In genomic region chr15:84214476-84214875, GRCm38 (mm10) we compare ENCODE assay signal across 23 mouse cellular contexts. TPM values are rescaled to one million over a fixed set of nuclear protein-coding genes. Genes with fewer than 3 reads are reported as not detected.
A peak's percentile ranks its signal among the peaks of the same experiment; 100 is the strongest.
DNase-seq lines count a peak whose midpoint lies in the region; ATAC-seq and TF ChIP-seq lines count a peak whose summit lies in the region.
"Had no signal": no experiment of that assay in that cellular context is flagged by ENCODE, and none has a peak within 500 bp of the region (broad histone marks: within the 10 kb centered on the region; RNA-seq: fewer than 3 reads in every experiment).

No protein-coding gene starts in this region.

- peaks cover 51% of the 10 kb centered on the region for H3K36me3 ChIP-seq in hindbrain, embryonic 10.5 days
- peaks cover 20% of the 10 kb centered on the region for H3K36me3 ChIP-seq in hindbrain, embryonic 12.5 days
- peaks cover 15% of the 10 kb centered on the region for H3K36me3 ChIP-seq in kidney, postnatal 0 days (ENCODE audit: insufficient read depth, low read length)
- peaks cover 54% of the 10 kb centered on the region for H3K36me3 ChIP-seq in embryonic facial prominence, embryonic 10.5 days (replicated peaks)

- H3K4me3 ChIP-seq in gastrocnemius, adult 2 months: no peak overlapping the region
- H3K4me3 ChIP-seq in hindbrain, embryonic 10.5 days: no peak overlapping the region
- H3K4me3 ChIP-seq in hindbrain, embryonic 12.5 days: no peak overlapping the region
- H3K4me3 ChIP-seq in kidney, postnatal 0 days (replicated peaks; ENCODE audit: low read depth, low read length): no peak overlapping the region
- no peak overlapping the region for H3K4me3 ChIP-seq in embryonic facial prominence, embryonic 10.5 days
- H3K4me3 ChIP-seq: embryonic facial prominence, embryonic 12.5 days; forebrain, embryonic 15.5 days; heart, embryonic 13.5 days had no signal

- peak overlapping the region; percentile 85 for H3K27ac ChIP-seq in gastrocnemius, adult 2 months
- peak overlapping the region; percentile 56; the same call in 1 of the 2 replicates for H3K27ac ChIP-seq in hindbrain, embryonic 10.5 days
- no peak overlapping the region; the same call in 1 of the 2 replicates for H3K27ac ChIP-seq in hindbrain, embryonic 12.5 days
- 0 out of 2 replicates have a peak overlapping the region, but pooled peaks have one; percentile 13 for H3K27ac ChIP-seq in kidney, postnatal 0 days
- peak overlapping the region; percentile 65 for H3K27ac ChIP-seq in embryonic facial prominence, embryonic 10.5 days (replicated peaks)
- H3K27ac ChIP-seq: embryonic facial prominence, embryonic 12.5 days; forebrain, embryonic 15.5 days; heart, embryonic 13.5 days; hindbrain, embryonic 14.5 days had no signal

- H3K9ac ChIP-seq in hindbrain, embryonic 12.5 days: no peak overlapping the region
- no peak overlapping the region for H3K9ac ChIP-seq in kidney, postnatal 0 days (ENCODE audit: low read depth, low read length)
- H3K9ac ChIP-seq: embryonic facial prominence, embryonic 12.5 days; forebrain, embryonic 15.5 days; heart, embryonic 13.5 days; hindbrain, embryonic 14.5 days had no signal

- no peak for ATAC-seq in hindbrain, embryonic 12.5 days (ENCODE audit: low FRiP score)
- no peak for ATAC-seq in kidney, postnatal 0 days (replicated peaks; ENCODE audit: low FRiP score, low read depth)
- ATAC-seq: CD4-positive, CD25-positive, alpha-beta regulatory T cell, adult 4 months; forebrain, embryonic 15.5 days had no signal

- 79% methylated on average over 7 of the region's 7 CpGs for WGBS in hindbrain, embryonic 10.5 days
- WGBS in hindbrain, embryonic 12.5 days: 78% methylated on average over 7 of the region's 7 CpGs
- WGBS in kidney, postnatal 0 days: 45% methylated on average over 7 of the region's 7 CpGs
- WGBS in embryonic facial prominence, embryonic 10.5 days: 74% methylated on average over 7 of the region's 7 CpGs

- peak; percentile 63 for DNase-seq in gastrocnemius, adult 2 months
- no peak for DNase-seq in gastrocnemius, adult 18-20 months (ENCODE audit: low spot score)
- no peak for DNase-seq in hindbrain, embryonic 10.5 days (ENCODE audit: low spot score)
- DNase-seq in kidney, postnatal 0 days (ENCODE audit: low spot score): no peak
- DNase-seq in kidney, adult 8-10 months: no peak
- DNase-seq in embryonic facial prominence, embryonic 10.5 days (ENCODE audit: low spot score): no peak
- DNase-seq in left cerebral cortex, adult 8-10 months (ENCODE audit: low spot score in 2 of 2): no peak
- DNase-seq: adrenal gland, postnatal 10 days; B cell, adult 2 months; cerebellum, adult 11 months; cerebellum, adult 8-10 months; cerebellum, postnatal 14 days; gastrocnemius, postnatal 36 days; heart, adult 18-20 months; heart, postnatal 36 days had no signal

- H3K4me2 ChIP-seq in hindbrain, embryonic 12.5 days (replicated peaks): no peak overlapping the region
- no peak overlapping the region for H3K4me2 ChIP-seq in kidney, postnatal 0 days (ENCODE audit: low read length)
- H3K4me2 ChIP-seq: embryonic facial prominence, embryonic 12.5 days; forebrain, embryonic 15.5 days; heart, embryonic 13.5 days; hindbrain, embryonic 14.5 days had no signal

- H3K4me1 ChIP-seq in hindbrain, embryonic 10.5 days (replicated peaks): peaks cover 87% of the 10 kb centered on the region
- peaks cover 65% of the 10 kb centered on the region for H3K4me1 ChIP-seq in hindbrain, embryonic 12.5 days
- H3K4me1 ChIP-seq in kidney, postnatal 0 days (replicated peaks; ENCODE audit: insufficient read depth, low read length): peaks cover 26% of the 10 kb centered on the region
- peaks cover 79% of the 10 kb centered on the region for H3K4me1 ChIP-seq in embryonic facial prominence, embryonic 10.5 days

- intact Hi-C loops in gastrocnemius, adult 2 months (cut with DNase I): loop anchor here (2.0 kb wide), 1 partner anchor 36 kb away; no protein-coding TSS in a partner anchor

- no peaks in the 10 kb centered on the region for H3K27me3 ChIP-seq in hindbrain, embryonic 10.5 days (ENCODE audit: insufficient read depth, poor library complexity, severe bottlenecking)
- H3K27me3 ChIP-seq in hindbrain, embryonic 12.5 days: no peaks in the 10 kb centered on the region
- no peaks in the 10 kb centered on the region for H3K27me3 ChIP-seq in kidney, postnatal 0 days (ENCODE audit: insufficient read depth, low read length)
- no peaks in the 10 kb centered on the region for H3K27me3 ChIP-seq in embryonic facial prominence, embryonic 10.5 days (replicated peaks; ENCODE audit: low read depth, poor library complexity, severe bottlenecking)
- H3K27me3 ChIP-seq: embryonic facial prominence, embryonic 12.5 days; forebrain, embryonic 15.5 days; heart, embryonic 13.5 days had no signal

- no peak for TF ChIP-seq CTCF in gastrocnemius, adult 2 months (IDR thresholded peaks at IDR 0.05)
- TF ChIP-seq CTCF in kidney, postnatal 0 days (IDR thresholded peaks at IDR 0.05; ENCODE audit: low read depth): no peak

- H3K9me3 ChIP-seq in hindbrain, embryonic 10.5 days: no peaks in the 10 kb centered on the region
- H3K9me3 ChIP-seq in hindbrain, embryonic 12.5 days (replicated peaks): no peaks in the 10 kb centered on the region
- no peaks in the 10 kb centered on the region for H3K9me3 ChIP-seq in kidney, postnatal 0 days (replicated peaks; ENCODE audit: low read length)
- no peaks in the 10 kb centered on the region for H3K9me3 ChIP-seq in embryonic facial prominence, embryonic 10.5 days
- H3K9me3 ChIP-seq: embryonic facial prominence, embryonic 12.5 days; forebrain, embryonic 15.5 days; G1E; heart, embryonic 13.5 days had no signal

RNA-seq across cellular contexts. Expression of gene Parvb, which starts 17.4 kb away (rescaled TPM):
- total RNA-seq in gastrocnemius, adult 2 months (2021): 10 to 100 TPM; 48.4 to 63.3 TPM
- total RNA-seq in gastrocnemius, adult 18-20 months (2021): 10 to 100 TPM; 35.7 to 58.2 TPM
- polyA plus RNA-seq in hindbrain, embryonic 10.5 days (2016; fragmentation: Nextera tagmentation; extraction: Ambion mirVana): 7.1 and 7.6 TPM in 2 replicates
- polyA plus RNA-seq in hindbrain, embryonic 12.5 days (2016; fragmentation: Nextera tagmentation; extraction: Ambion mirVana): 5.0 and 6.5 TPM in 2 replicates
- 2.8 and 3.3 TPM in 2 replicates for polyA plus RNA-seq in kidney, postnatal 0 days (2015; fragmentation: Nextera tagmentation; extraction: Ambion mirVana)
- 7.1 and 8.4 TPM in 2 replicates for polyA plus RNA-seq in embryonic facial prominence, embryonic 10.5 days (2016; fragmentation: Nextera tagmentation; extraction: Ambion mirVana)
- total RNA-seq in left cerebral cortex, adult 8-10 months (2022): 10 to 100 TPM; 15.8 to 20.0 (median 17.9) TPM

RNA-seq across cellular contexts. Expression of gene Samm50, which starts 22.4 kb away (rescaled TPM):
- 100 to 1,000 TPM; 154 to 224 TPM for total RNA-seq in gastrocnemius, adult 2 months (2021)
- total RNA-seq in gastrocnemius, adult 18-20 months (2021): 100 to 1,000 TPM; 174 to 210 TPM
- 94.5 and 103 TPM in 2 replicates for polyA plus RNA-seq in hindbrain, embryonic 10.5 days (2016; fragmentation: Nextera tagmentation; extraction: Ambion mirVana)
- 87.8 and 94.7 TPM in 2 replicates for polyA plus RNA-seq in hindbrain, embryonic 12.5 days (2016; fragmentation: Nextera tagmentation; extraction: Ambion mirVana)
- 147 and 155 TPM in 2 replicates for polyA plus RNA-seq in kidney, postnatal 0 days (2015; fragmentation: Nextera tagmentation; extraction: Ambion mirVana)
- polyA plus RNA-seq in embryonic facial prominence, embryonic 10.5 days (2016; fragmentation: Nextera tagmentation; extraction: Ambion mirVana): 113 TPM in 2 replicates
- 100 to 1,000 TPM; 102 to 106 (median 104) TPM for total RNA-seq in left cerebral cortex, adult 8-10 months (2022)

RNA-seq across cellular contexts. Expression of gene Pnpla3, which starts 46.8 kb away (rescaled TPM):
- total RNA-seq in gastrocnemius, adult 2 months (2021): 10 to 100 TPM in 1 of 2 experiments, 1 to 10 TPM in 1; 1.8 to 18.9 TPM
- 10 to 100 TPM in 1 of 2 experiments, 1 to 10 TPM in 1; 5.0 to 10.8 TPM for total RNA-seq in gastrocnemius, adult 18-20 months (2021)
- polyA plus RNA-seq in hindbrain, embryonic 10.5 days (2016; fragmentation: Nextera tagmentation; extraction: Ambion mirVana): 0.88 and 1.1 TPM in 2 replicates
- 2.7 and 3.0 TPM in 2 replicates for polyA plus RNA-seq in hindbrain, embryonic 12.5 days (2016; fragmentation: Nextera tagmentation; extraction: Ambion mirVana)
- polyA plus RNA-seq in kidney, postnatal 0 days (2015; fragmentation: Nextera tagmentation; extraction: Ambion mirVana): 0.57 and 0.60 TPM in 2 replicates
- polyA plus RNA-seq in embryonic facial prominence, embryonic 10.5 days (2016; fragmentation: Nextera tagmentation; extraction: Ambion mirVana): 0.89 and 1.5 TPM in 2 replicates
- 10 to 100 TPM in 3 of 4 experiments, 1 to 10 TPM in 1; 9.3 to 12.4 (median 12.2) TPM for total RNA-seq in left cerebral cortex, adult 8-10 months (2022)
- total RNA-seq: common myeloid progenitor, adult 5-6 weeks; G1E had no signal
- polyA plus RNA-seq: G1E had no signal
